Mouse (Mus musculus) limb, embryonic 11.5 days (tissue): ENCODE data around the gene Fh1. TPM values are rescaled to one million over a fixed set of nuclear protein-coding genes. Genes with fewer than 3 reads are reported as not detected.

Experiments
- ATAC-seq: fragments of 200-750 bp; cut with Nextera tagmentation; 2 replicates; pipeline ENCODE4 v1.8.0; 2017; ENCODE audit warnings: low read depth; ENCODE audit not compliant: insufficient number of reproducible peaks, low FRiP score, low TSS enrichment
- DNase-seq: peaks from one replicate; pipeline ENCODE4 v3.0.0-alpha.2; 2015; ENCODE audit warnings: low spot score
- H3K27ac ChIP-seq: fragments of 300-500 bp; sonication (generic); replicated peaks from 2 replicates; pipeline ENCODE4 v1.5.1; 2014; ENCODE audit warnings: low read depth, mild to moderate bottlenecking, low read length
- H3K27me3 ChIP-seq: fragments of 300-500 bp; sonication (generic); 2 replicates; pipeline ENCODE4 v1.6.1; 2014; ENCODE audit warnings: mild to moderate bottlenecking, low read length, mixed read lengths; ENCODE audit not compliant: control insufficient read depth, insufficient read depth
- H3K36me3 ChIP-seq: fragments of 300-500 bp; sonication (generic); 2 replicates; pipeline ENCODE4 v1.6.1; 2014; ENCODE audit warnings: mild to moderate bottlenecking, low read length, moderate library complexity, mixed read lengths; ENCODE audit not compliant: control insufficient read depth, insufficient read depth
- H3K4me1 ChIP-seq: fragments of 300-500 bp; sonication (generic); 2 replicates; pipeline ENCODE4 v1.6.1; 2014; ENCODE audit warnings: low read length, mixed read lengths; ENCODE audit not compliant: control insufficient read depth, insufficient read depth
- H3K4me2 ChIP-seq: fragments of 300-500 bp; sonication (generic); 2 replicates; pipeline ENCODE4 v1.6.1; 2014; ENCODE audit warnings: low read depth, mild to moderate bottlenecking, moderate library complexity; ENCODE audit not compliant: severe bottlenecking
- H3K4me3 ChIP-seq: fragments of 300-500 bp; sonication (generic); 2 replicates; pipeline ENCODE4 v1.5.1; 2014; ENCODE audit warnings: low read depth, low read length
- H3K9ac ChIP-seq: fragments of 300-500 bp; sonication (generic); 2 replicates; pipeline ENCODE4 v1.6.1; 2014; ENCODE audit warnings: mild to moderate bottlenecking, low read length
- H3K9me3 ChIP-seq: fragments of 300-500 bp; sonication (generic); 2 replicates; pipeline ENCODE4 v1.6.1; 2016; ENCODE audit warnings: low read length; ENCODE audit not compliant: control insufficient read depth
- WGBS: fragments of 180-500 bp; shearing (Covaris S2); extraction: QIAGEN DNeasy Blood & Tissue Kit; methylation state at CpG from one replicate; pipeline ENCODE4 v1.1.7; 2014; 5-methylcytosine and 5-hydroxymethylcytosine counted together
- polyA plus RNA-seq: library from polyadenylated mRNA; unstranded; fragments of >200 nt; fragmentation: Nextera tagmentation; extraction: Ambion mirVana; gene quantifications from 2 replicates; pipeline ENCODE4 v1.2.1, GENCODE M21; 2014

Gene Fh1
- polyA plus RNA-seq, 1 experiment from 2014 or later = 114 TPM

DNA sequence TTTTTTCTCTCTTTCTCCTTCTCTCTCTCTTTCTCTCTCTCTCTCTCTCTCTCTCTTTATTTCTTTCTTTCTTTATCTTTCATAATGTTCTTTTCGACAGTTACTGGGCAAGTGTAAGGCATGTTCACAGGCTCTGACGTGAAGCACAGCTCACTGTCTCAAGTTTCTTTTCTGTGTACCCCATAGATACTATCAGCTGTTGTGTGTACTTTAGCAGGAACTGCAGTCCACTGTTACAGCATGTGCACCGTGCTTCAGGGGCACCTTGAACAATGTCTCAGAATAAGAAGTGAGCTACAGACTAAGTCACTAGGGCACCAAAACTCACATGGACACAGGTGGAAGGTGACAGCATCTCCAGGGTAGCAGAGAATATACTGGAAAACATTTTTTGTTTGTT is 73.0 kb downstream of the Fh1 start:
- 79% methylated on average over 3 of the region's 3 CpGs for WGBS
- DNase-seq (no peak), ATAC-seq (no peak)
- no peak overlapping the region for H3K27ac ChIP-seq
- H3K4me3 ChIP-seq = no peak overlapping the region
- no peaks in the 10 kb centered on the region for H3K36me3 ChIP-seq
- H3K4me2 ChIP-seq = no peak overlapping the region
- no peak overlapping the region for H3K9ac ChIP-seq
- H3K9me3 ChIP-seq = no peaks in the 10 kb centered on the region
- H3K4me1 ChIP-seq = no peaks in the 10 kb centered on the region
- no peaks in the 10 kb centered on the region for H3K27me3 ChIP-seq

DNA sequence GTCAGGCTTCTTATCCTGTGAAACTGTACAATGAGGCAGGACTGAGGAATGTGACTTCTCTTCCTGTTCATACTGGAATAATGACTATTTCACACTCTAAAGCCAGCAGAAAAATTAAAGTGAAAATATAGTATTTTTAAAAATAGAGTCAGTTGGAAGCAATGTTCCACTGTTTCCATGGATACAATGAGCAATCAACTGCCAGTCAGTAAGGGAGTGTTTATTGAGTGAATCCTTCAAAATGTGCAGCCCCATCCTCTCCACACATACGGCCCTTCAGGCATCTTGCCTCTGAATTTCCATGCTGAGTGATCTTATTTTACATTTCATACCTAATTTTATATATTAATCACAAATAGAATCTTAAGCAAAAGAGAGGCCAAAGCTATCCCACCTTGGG is 74.8 kb downstream of the Fh1 start:
- Histone ChIP-seq H3K36me3 (no peaks in the 10 kb centered on the region), H3K9ac (no peak overlapping the region), H3K4me2 (no peak overlapping the region), H3K27ac (no peak overlapping the region), H3K27me3 (no peaks in the 10 kb centered on the region), H3K9me3 (no peaks in the 10 kb centered on the region), H3K4me1 (no peaks in the 10 kb centered on the region), H3K4me3 (no peak overlapping the region)
- WGBS = 86% methylated on average over 1 of the region's 1 CpGs
- DNase-seq (no peak), ATAC-seq (no peak)

Other genes with a start within 250 kb of the Fh1 start
- 0.16 and 0.33 TPM in 2 replicates for gene Rgs7, start 133.1 kb downstream of the Fh1 start, polyA plus RNA-seq
- gene Kmo, start 5.3 kb downstream of the Fh1 start, polyA plus RNA-seq = 0.16 and 0.20 TPM in 2 replicates
- 10.5 and 11.8 TPM in 2 replicates for gene Opn3, start 67.1 kb upstream of the Fh1 start, polyA plus RNA-seq
- 3.6 and 5.2 TPM in 2 replicates for gene Chml, start 67.3 kb upstream of the Fh1 start, polyA plus RNA-seq
- not detected in 2 replicates for gene Wdr64, start 73.0 kb upstream of the Fh1 start, polyA plus RNA-seq